Mouse (Mus musculus): Measurements from ENCODE around the gene Aloxe3. TPM values are rescaled to one million over a fixed set of nuclear protein-coding genes. Genes with fewer than 3 reads are reported as not detected.

Aloxe3 gene
- total RNA-seq, 2 experiments from 2014 or later, result not detected

DNA sequence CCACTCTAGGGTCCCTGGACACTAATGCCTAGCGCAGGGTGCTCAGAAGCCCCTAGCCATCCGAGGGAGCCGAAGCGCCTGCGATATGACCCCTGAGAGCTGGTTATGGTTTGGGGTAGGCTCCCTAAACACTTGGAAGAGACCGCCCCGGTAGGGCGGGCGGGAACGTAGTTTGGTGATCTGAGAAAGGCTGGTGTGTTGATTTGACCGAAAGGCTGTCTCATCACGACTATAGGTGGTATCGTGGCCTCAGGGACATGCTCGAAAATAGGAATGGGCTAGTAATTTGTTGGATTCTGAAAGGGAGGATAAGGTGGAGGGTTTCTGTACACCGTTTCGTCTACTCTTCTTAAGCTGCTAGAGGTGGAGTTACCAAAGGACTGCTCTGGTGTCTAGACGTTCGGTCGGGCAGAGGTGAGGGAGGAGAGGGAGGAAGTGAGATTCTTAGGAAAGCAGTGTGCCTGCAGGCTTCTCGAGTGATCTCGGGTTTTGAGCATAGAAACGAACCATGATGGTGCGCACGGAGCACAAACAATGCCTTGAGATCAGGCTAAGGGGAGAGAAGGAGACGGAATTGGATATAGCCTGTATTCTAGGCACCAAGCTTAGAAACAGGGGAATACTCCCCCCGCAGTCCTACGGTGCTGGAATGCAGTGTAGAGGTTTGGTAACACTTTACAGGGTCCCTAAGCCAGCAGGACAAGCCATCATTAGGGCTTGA lies 30.0 kb upstream of the Aloxe3 start:
- peak; percentile 62 to 81 for DNase-seq

GRCm38 (mm10) chr11:69096360-69096986 lies 29.2 kb upstream of the Aloxe3 start:
- no peak for DNase-seq

GRCm38 (mm10) chr11:69096987-69097900 lies 28.5 kb upstream of the Aloxe3 start:
- peak; percentile 100 for DNase-seq

DNA sequence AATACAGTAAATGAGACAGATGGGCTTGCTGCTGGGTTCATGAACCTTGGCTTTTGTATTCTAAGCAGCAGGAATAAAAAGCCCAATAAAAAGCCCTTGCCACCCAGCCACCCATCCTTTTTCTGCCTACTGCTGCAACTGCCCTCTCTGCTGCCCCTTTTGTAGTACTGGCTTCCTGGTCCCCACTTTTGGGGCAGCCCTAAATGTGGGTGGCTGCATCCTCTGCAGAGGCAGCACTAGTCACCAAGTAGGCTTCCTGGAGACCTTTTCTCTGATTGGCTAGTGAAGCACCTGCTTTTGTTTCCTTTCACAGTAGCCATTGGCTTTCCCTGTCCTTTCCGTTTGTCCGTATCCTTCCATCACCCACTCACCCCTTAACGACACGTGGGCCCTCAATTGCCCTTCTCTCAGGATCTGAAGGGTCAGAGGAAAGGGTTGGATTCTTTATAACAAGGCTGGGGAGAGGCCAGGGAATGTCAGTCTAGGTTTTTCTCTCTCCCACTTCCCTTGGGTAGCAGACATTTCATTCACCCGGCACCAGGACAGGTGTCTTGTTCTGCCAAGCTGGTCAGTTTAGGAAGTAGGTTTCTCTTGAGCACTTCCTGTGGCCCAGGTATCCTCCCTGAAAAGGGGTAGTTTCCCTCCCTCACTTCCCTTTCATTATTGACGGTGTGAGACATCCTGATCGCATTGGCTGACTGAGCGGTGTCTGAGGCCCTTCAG lies 27.5 kb upstream of the Aloxe3 start:
- DNase-seq, result no peak

DNA sequence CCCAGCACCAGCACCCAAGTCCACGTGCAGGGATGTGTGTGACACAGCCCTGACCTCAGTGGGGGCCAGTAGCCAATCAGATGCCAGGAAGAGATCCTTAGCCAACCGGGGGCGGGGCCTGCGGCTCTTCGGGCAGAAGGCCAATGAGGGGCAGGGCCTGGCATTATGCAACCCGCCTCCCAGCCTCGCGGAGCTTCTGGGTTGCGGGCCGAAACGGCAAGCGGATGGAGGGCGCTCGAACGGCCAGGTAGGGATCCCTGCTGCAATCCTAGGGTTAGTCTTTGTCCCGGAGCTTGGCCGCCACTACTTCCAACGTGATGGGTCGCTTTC lies 27.0 kb upstream of the Aloxe3 start:
- peak; percentile 99 for DNase-seq

- peak; percentile 95 to 96 for DNase-seq
Observed at GRCm38 (mm10) chr11:69099177-69099914, 26.4 kb upstream of the Aloxe3 start.

- peak; percentile 96 to 98 for DNase-seq
Observed at GRCm38 (mm10) chr11:69099915-69100345, 25.8 kb upstream of the Aloxe3 start.

- peak in 1 of 2 experiments; percentile 32 for DNase-seq
Observed at GRCm38 (mm10) chr11:69100639-69101360, 24.9 kb upstream of the Aloxe3 start.

GRCm38 (mm10) chr11:69101604-69102402 lies 23.9 kb upstream of the Aloxe3 start:
- DNase-seq, result peak in 1 of 2 experiments; percentile 9

- peak in 1 of 2 experiments; percentile 15 for DNase-seq
Observed at GRCm38 (mm10) chr11:69102403-69102725, 23.3 kb upstream of the Aloxe3 start.

DNA sequence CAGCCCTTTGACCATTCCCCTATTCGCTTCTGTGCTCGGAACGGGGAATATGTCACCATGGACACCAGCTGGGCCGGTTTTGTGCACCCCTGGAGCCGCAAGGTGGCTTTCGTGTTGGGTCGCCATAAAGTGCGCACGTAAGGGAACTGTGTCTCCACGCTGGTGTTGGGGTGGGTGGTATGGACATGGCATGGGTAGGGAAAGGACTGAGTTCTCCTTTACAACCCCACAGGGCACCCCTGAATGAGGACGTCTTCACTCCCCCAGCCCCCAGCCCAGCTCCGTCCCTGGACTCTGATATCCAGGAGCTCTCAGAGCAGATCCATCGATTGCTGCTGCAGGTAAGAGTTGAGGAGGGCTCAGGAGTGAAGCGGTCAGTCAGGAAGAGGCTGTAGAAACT lies 22.6 kb upstream of the Aloxe3 start:
- DNase-seq, result peak in 1 of 2 experiments; percentile 13

DNA sequence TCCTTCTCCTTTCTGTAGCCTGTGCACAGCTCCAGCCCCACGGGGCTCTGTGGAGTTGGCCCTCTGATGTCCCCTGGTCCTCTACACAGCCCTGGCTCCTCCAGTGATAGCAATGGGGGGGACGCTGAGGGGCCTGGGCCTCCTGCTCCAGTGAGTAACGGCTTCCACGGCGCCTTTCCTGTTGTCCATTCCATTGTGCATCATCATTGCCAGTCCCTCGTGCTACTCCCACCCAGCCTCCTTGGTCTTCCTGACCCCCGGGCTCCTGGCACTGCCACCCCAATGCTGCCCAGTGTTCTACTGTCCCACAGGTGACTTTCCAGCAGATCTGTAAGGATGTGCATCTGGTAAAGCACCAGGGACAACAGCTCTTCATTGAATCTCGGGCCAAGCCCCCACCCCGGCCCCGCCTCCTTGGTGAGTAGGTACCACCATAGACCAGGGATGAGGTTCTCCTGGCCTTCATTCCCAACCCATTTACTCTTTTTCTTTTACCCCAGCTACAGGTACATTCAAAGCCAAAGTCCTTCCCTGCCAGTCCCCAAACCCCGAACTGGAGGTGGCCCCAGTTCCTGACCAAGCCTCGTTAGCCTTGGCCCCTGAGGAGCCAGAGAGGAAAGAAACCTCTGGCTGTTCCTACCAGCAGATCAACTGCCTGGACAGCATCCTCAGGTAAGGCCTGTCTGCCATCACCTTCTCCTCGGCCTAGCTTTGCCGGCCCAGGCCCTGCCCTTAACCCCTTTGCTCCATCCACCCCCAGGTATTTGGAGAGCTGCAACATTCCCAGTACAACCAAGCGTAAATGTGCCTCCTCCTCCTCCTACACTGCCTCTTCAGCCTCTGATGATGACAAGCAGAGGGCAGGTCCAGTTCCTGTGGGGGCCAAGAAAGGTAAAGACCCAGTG lies 21.9 kb upstream of the Aloxe3 start:
- DNase-seq, result peak in 1 of 2 experiments; percentile 10

DNA sequence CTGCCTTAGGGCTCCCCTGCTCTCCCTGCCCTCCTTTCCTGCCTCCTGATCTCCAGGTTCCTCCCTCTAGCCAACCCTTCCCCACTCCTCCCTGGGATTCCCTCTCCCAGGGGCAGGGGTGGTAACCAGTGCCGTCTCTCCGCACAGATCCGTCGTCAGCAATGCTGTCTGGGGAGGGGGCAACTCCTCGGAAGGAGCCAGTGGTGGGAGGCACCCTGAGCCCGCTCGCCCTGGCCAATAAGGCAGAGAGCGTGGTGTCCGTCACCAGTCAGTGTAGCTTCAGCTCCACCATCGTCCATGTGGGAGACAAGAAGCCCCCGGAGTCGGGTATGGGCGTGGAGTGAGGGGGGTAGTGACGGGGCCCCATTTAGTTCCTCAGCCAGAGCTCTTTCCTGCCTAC lies 21.2 kb upstream of the Aloxe3 start:
- DNase-seq, result peak in 1 of 2 experiments; percentile 10

DNA sequence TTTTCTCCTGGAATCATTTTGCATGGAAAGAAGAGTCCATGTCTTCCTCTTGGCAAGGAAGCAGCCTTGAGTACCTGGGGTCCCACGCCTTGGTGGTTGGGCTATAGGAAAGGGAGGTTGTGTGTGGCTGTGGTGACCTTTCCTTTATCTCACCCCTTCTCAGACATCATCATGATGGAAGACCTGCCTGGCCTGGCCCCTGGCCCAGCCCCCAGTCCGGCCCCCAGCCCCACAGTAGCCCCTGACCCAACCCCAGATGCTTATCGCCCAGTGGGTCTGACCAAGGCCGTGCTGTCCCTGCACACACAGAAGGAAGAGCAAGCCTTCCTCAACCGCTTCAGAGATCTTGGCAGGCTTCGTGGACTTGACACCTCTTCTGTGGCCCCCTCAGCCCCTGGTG lies 20.5 kb upstream of the Aloxe3 start:
- peak in 1 of 2 experiments; percentile 7 for DNase-seq

GRCm38 (mm10) chr11:69105796-69106195 lies 19.9 kb upstream of the Aloxe3 start:
- DNase-seq, result peak in 1 of 2 experiments; percentile 18

GRCm38 (mm10) chr11:69106299-69106698 lies 19.4 kb upstream of the Aloxe3 start:
- DNase-seq, result peak in 1 of 2 experiments; percentile 17

DNA sequence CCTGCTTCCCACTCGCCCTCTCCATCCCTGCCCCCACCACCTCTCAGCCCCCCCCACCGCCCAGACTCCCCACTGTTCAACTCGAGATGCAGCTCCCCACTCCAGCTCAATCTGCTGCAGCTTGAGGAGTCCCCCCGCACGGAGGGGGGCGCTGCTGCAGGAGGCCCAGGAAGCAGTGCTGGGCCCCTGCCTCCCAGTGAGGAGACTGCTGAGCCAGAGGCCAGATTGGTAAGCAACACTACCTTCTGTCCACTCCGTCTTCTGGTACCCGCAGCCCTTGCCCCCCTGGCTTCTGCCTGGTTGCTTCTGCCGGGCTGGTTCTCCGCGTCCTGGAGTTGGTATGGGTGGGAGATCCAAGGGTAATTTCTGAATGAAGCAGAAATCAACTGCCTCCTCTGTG lies 18.9 kb upstream of the Aloxe3 start:
- DNase-seq, result peak in 1 of 2 experiments; percentile 9

DNA sequence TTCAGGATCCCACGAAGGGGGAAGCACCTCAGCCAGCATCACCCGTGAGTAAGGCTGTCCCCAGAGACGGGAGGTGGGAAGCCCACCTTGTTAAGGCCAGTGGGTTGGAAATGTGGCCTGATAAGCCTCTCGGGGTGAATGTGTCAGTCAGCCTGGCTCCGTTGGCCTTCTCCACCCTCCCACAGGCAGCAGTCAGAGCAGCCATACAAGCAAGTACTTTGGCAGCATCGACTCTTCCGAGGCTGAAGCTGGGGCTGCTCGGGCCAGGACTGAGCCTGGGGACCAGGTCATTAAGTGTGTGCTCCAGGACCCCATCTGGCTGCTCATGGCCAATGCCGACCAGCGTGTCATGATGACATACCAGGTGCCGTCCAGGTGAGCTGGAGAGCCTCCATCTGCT lies 18.0 kb upstream of the Aloxe3 start:
- DNase-seq, result peak in 1 of 2 experiments; percentile 22

DNA sequence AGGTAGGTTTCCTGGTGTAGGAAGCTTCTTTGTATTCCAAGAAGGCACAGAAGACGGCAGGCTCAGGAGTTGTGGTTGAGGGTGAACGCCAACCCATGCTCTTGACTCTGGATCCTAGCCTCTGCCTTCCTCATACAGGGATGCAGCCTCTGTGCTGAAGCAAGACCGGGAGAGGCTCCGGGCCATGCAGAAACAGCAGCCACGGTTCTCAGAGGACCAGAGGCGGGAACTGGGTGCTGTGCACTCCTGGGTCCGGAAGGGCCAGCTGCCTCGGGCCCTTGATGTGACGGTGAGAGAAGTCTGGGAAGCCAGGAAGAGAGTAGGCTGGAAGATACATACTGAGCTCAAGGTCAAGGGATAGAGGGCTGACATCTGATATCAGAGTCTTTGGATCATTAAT lies 17.5 kb upstream of the Aloxe3 start:
- DNase-seq, result no peak

Data from heart, adult 18-20 months (tissue).